Comparison of ENCODE assay signal across 14 mouse cellular contexts in genomic region chr1:34657481-34657880, GRCm38 (mm10).
"Had no signal": no experiment of that assay in that cellular context is flagged by ENCODE, and none has a peak within 500 bp of the region (broad histone marks: within the 10 kb centered on the region; RNA-seq: fewer than 3 reads in every experiment).

No protein-coding gene starts in this region.

- H3K27ac ChIP-seq: midbrain, embryonic 13.5 days; midbrain, embryonic 15.5 days; neural tube, embryonic 12.5 days; stomach, embryonic 15.5 days; stomach, postnatal 0 days had no signal

- H3K4me1 ChIP-seq: midbrain, embryonic 13.5 days; midbrain, embryonic 15.5 days; neural tube, embryonic 12.5 days; stomach, embryonic 15.5 days had no signal

- H3K36me3 ChIP-seq: midbrain, embryonic 13.5 days; midbrain, embryonic 15.5 days; neural tube, embryonic 12.5 days; stomach, embryonic 15.5 days had no signal

- H3K4me2 ChIP-seq: lung, embryonic 14.5 days; midbrain, embryonic 11.5 days; midbrain, embryonic 13.5 days; midbrain, embryonic 15.5 days; neural tube, embryonic 12.5 days; stomach, embryonic 15.5 days had no signal

- ATAC-seq: midbrain, embryonic 13.5 days; midbrain, embryonic 15.5 days had no signal

- H3K9ac ChIP-seq: lung, embryonic 14.5 days; midbrain, embryonic 13.5 days; midbrain, embryonic 15.5 days; neural tube, embryonic 12.5 days; stomach, embryonic 15.5 days had no signal

- H3K4me3 ChIP-seq: midbrain, embryonic 13.5 days; midbrain, embryonic 15.5 days; neural tube, embryonic 12.5 days; stomach, embryonic 15.5 days had no signal

- H3K9me3 ChIP-seq: midbrain, embryonic 15.5 days; neural tube, embryonic 12.5 days; stomach, embryonic 15.5 days had no signal

- H3K27me3 ChIP-seq: midbrain, embryonic 15.5 days; neural tube, embryonic 12.5 days; stomach, embryonic 15.5 days had no signal

- DNase-seq: lung, adult 18-20 months; lung, embryonic 14.5 days; lung, postnatal 10 days; lung, postnatal 4 days; right cerebral cortex, postnatal 14 days; thymus, adult 2 months; thymus, postnatal 25 days; thymus, postnatal 4 days had no signal
